Mouse (Mus musculus): ENCODE data around the gene Tmem41a. TPM values are rescaled to one million over a fixed set of nuclear protein-coding genes. Genes with fewer than 3 reads are reported as not detected.
"Not testable (repeated sequence)": the region's sequence is repeated elsewhere in the genome, so short reads cannot be mapped to it uniquely, and the experiment has no call there.

Tmem41a gene
- 31.2 and 39.4 TPM in 2 replicates for polyA plus RNA-seq (2014; fragmentation: Nextera tagmentation; extraction: Ambion mirVana)

DNA sequence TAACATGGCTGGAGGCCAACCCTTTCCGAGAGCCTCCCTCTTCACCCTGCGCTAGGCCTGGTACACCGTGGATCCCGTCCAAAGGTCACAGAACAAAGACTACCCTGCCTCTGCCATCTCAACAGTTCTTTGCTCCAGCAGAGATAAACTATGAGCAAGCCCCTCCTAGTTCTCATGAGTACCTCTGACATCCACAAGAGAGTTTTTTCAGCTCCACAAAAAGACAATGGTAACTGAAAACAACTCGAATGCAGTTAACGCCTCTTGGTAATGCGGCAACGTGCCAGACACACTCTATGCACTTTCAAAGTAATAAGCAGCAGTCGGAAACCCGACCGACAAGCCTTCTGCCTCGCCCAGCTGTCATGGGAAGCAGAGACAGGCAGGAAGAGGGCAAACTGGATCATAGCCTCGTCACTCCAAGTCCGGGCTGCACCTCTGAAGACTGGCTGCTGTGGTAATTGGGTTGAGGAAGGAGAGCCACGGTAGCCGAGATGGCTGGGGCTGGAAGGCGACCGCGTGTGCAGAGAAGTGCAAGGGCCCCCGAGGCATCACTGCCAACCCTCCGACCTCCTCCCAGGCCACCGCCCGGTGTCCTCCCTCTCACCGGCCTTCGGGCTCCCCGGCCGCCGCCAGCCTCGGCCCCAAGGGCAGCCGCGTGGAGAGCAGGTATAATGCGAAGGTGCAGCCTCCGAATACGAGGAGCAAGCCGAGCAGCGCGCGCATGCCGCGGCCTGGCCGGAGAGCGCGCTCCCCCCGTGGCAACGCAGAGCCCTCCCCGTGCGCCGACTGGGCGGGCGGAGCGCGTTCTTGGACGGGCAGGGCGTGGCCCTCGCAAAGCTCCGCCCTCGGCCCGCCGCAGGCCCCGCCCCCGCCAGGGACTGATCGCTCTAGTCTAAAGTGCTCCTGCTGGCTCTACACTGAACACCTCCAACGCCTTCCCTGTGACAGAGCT, at the start of gene Tmem41a:
Gene Tmem41a (minus strand): TSS at position 792 of the 955 bp plus-strand sequence.
- H3K4me3 ChIP-seq (ENCODE audit: low read depth, low read length) = peak within 1 kb of the TSS; percentile 73
- peak; percentile 94 for ATAC-seq (replicated peaks; ENCODE audit: insufficient number of reproducible peaks, low FRiP score, low TSS enrichment)
- no peaks in the 10 kb centered on the region for H3K36me3 ChIP-seq (ENCODE audit: control insufficient read depth, insufficient read depth, low read length)
- 1% methylated on average over 63 of the region's 63 CpGs for WGBS (ENCODE audit: insufficient replicate concordance)
- peak within 1 kb of the TSS; percentile 81 for H3K9ac ChIP-seq (ENCODE audit: low read depth, low read length)
- peak within 1 kb of the TSS; percentile 62; the same call in 1 of the 2 replicates for H3K27ac ChIP-seq (ENCODE audit: low read depth, low read length)
- no peaks in the 10 kb centered on the region; the same call in 1 of the 2 replicates for H3K4me1 ChIP-seq (ENCODE audit: control insufficient read depth, insufficient read depth, low read length)
- H3K4me2 ChIP-seq = peak within 1 kb of the TSS; percentile 95
- H3K9me3 ChIP-seq (replicated peaks; ENCODE audit: control insufficient read depth, low read length) = no peaks in the 10 kb centered on the region
- H3K27me3 ChIP-seq (ENCODE audit: control insufficient read depth, insufficient read depth, low read length) = no peaks in the 10 kb centered on the region

GRCm38 (mm10) chr16:21996402-21996801, 49.0 kb upstream of the Tmem41a start:
- H3K4me2 ChIP-seq = peak overlapping the region; percentile 34; the same call in 1 of the 2 replicates

DNA sequence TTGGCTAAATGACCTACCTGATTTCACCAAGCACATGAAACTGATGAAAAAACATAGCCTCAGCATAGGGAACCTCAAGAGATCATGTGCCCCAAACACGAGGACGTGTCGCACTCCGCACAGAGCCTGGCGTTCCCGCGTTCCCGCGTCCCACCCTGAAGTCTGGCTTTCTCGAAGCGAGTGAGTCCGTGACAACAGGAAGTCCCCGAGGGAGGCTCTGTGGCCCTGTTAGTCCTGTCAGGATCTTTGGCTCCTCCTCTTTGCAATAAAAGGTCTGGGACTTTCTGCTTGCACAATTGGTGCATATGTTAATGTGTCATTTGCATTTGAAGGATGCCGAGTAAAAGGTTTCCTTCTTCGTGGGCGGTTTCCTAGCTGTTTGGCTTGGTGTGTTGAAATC, 48.0 kb upstream of the Tmem41a start, which contains the start of gene Liph:
Gene Liph (minus strand): TSS at position 360 of the 400 bp plus-strand sequence.
- Histone ChIP-seq H3K36me3 (ENCODE audit: control insufficient read depth, insufficient read depth, low read length) (no peaks in the 10 kb centered on the region), H3K4me1 (ENCODE audit: control insufficient read depth, insufficient read depth, low read length) (peaks cover 11% of the 10 kb centered on the region; the same call in 1 of the 2 replicates), H3K4me3 (ENCODE audit: low read depth, low read length) (peak within 1 kb of the TSS; percentile 12; the same call in 1 of the 2 replicates), H3K27me3 (ENCODE audit: control insufficient read depth, insufficient read depth, low read length) (0 out of 2 replicates have a peak, but pooled peaks cover 2% of the 10 kb centered on the region), H3K9me3 (replicated peaks; ENCODE audit: control insufficient read depth, low read length) (no peaks in the 10 kb centered on the region), H3K27ac (ENCODE audit: low read depth, low read length) (peak within 1 kb of the TSS; percentile 70; the same call in 1 of the 2 replicates), H3K4me2 (peak within 1 kb of the TSS; percentile 57), H3K9ac (ENCODE audit: low read depth, low read length) (no peak within 1 kb of the TSS)
- WGBS (ENCODE audit: insufficient replicate concordance) = 19% methylated on average over 16 of the region's 16 CpGs
- 0 out of 2 replicates have a peak, but pooled peaks have one; percentile 55 for ATAC-seq (replicated peaks; ENCODE audit: insufficient number of reproducible peaks, low FRiP score, low TSS enrichment)

More at GRCm38 (mm10) chr16:21996402-21996801, 49.0 kb upstream of the Tmem41a start:
- Histone ChIP-seq H3K27me3 (ENCODE audit: control insufficient read depth, insufficient read depth, low read length) (0 out of 2 replicates have a peak, but pooled peaks cover 2% of the 10 kb centered on the region), H3K27ac (ENCODE audit: low read depth, low read length) (peak overlapping the region; percentile 70; the same call in 1 of the 2 replicates), H3K4me1 (ENCODE audit: control insufficient read depth, insufficient read depth, low read length) (peaks cover 11% of the 10 kb centered on the region; the same call in 1 of the 2 replicates), H3K4me3 (ENCODE audit: low read depth, low read length) (no peak overlapping the region), H3K9ac (ENCODE audit: low read depth, low read length) (no peak overlapping the region), H3K36me3 (ENCODE audit: control insufficient read depth, insufficient read depth, low read length) (no peaks in the 10 kb centered on the region), H3K9me3 (replicated peaks; ENCODE audit: control insufficient read depth, low read length) (no peaks in the 10 kb centered on the region)
- ATAC-seq (replicated peaks; ENCODE audit: insufficient number of reproducible peaks, low FRiP score, low TSS enrichment) = no peak; the same call in 1 of the 2 replicates
- 45% methylated on average over 4 of the region's 4 CpGs for WGBS (ENCODE audit: insufficient replicate concordance)

GRCm38 (mm10) chr16:21991774-21992173, 44.4 kb upstream of the Tmem41a start:
- no peak overlapping the region for H3K4me2 ChIP-seq
- ATAC-seq (replicated peaks; ENCODE audit: insufficient number of reproducible peaks, low FRiP score, low TSS enrichment) = no peak
- no peaks in the 10 kb centered on the region for H3K9me3 ChIP-seq (replicated peaks; ENCODE audit: control insufficient read depth, low read length)
- H3K27ac ChIP-seq (ENCODE audit: low read depth, low read length) = no peak overlapping the region
- H3K4me3 ChIP-seq (ENCODE audit: low read depth, low read length) = no peak overlapping the region
- H3K9ac ChIP-seq (ENCODE audit: low read depth, low read length) = no peak overlapping the region
- WGBS (ENCODE audit: insufficient replicate concordance) = 82% methylated on average over 2 of the region's 2 CpGs
- H3K36me3 ChIP-seq (ENCODE audit: control insufficient read depth, insufficient read depth, low read length) = no peaks in the 10 kb centered on the region
- H3K27me3 ChIP-seq (ENCODE audit: control insufficient read depth, insufficient read depth, low read length) = no peaks in the 10 kb centered on the region
- H3K4me1 ChIP-seq (ENCODE audit: control insufficient read depth, insufficient read depth, low read length) = peaks cover 8% of the 10 kb centered on the region; the same call in 1 of the 2 replicates

GRCm38 (mm10) chr16:21990893-21991292, 43.5 kb upstream of the Tmem41a start:
- H3K4me2 ChIP-seq; H3K4me3 ChIP-seq (ENCODE audit: low read depth, low read length); H3K4me1 ChIP-seq (ENCODE audit: control insufficient read depth, insufficient read depth, low read length); ATAC-seq (replicated peaks; ENCODE audit: insufficient number of reproducible peaks, low FRiP score, low TSS enrichment); H3K27ac ChIP-seq (ENCODE audit: low read depth, low read length); H3K9ac ChIP-seq (ENCODE audit: low read depth, low read length); H3K27me3 ChIP-seq (ENCODE audit: control insufficient read depth, insufficient read depth, low read length); H3K36me3 ChIP-seq (ENCODE audit: control insufficient read depth, insufficient read depth, low read length); H3K9me3 ChIP-seq (replicated peaks; ENCODE audit: control insufficient read depth, low read length): not testable (repeated sequence)

- no peak overlapping the region for H3K4me2 ChIP-seq
- no peaks in the 10 kb centered on the region for H3K4me1 ChIP-seq (ENCODE audit: control insufficient read depth, insufficient read depth, low read length)
- no peak overlapping the region for H3K4me3 ChIP-seq (ENCODE audit: low read depth, low read length)
- no peak overlapping the region for H3K27ac ChIP-seq (ENCODE audit: low read depth, low read length)
- no peak for ATAC-seq (replicated peaks; ENCODE audit: insufficient number of reproducible peaks, low FRiP score, low TSS enrichment)
- WGBS (ENCODE audit: insufficient replicate concordance) = 59% methylated on average over 5 of the region's 5 CpGs
- no peaks in the 10 kb centered on the region for H3K36me3 ChIP-seq (ENCODE audit: control insufficient read depth, insufficient read depth, low read length)
- no peaks in the 10 kb centered on the region for H3K27me3 ChIP-seq (ENCODE audit: control insufficient read depth, insufficient read depth, low read length)
- H3K9me3 ChIP-seq (replicated peaks; ENCODE audit: control insufficient read depth, low read length) = no peaks in the 10 kb centered on the region
- no peak overlapping the region for H3K9ac ChIP-seq (ENCODE audit: low read depth, low read length)
Observed at GRCm38 (mm10) chr16:21987956-21988355, 40.6 kb upstream of the Tmem41a start.

- Histone ChIP-seq H3K9ac (ENCODE audit: low read depth, low read length) (no peak overlapping the region), H3K4me2 (no peak overlapping the region), H3K9me3 (replicated peaks; ENCODE audit: control insufficient read depth, low read length) (0 out of 2 replicates have a peak, but pooled peaks cover 3% of the 10 kb centered on the region), H3K27me3 (ENCODE audit: control insufficient read depth, insufficient read depth, low read length) (no peaks in the 10 kb centered on the region), H3K4me3 (ENCODE audit: low read depth, low read length) (no peak overlapping the region), H3K27ac (ENCODE audit: low read depth, low read length) (no peak overlapping the region), H3K4me1 (ENCODE audit: control insufficient read depth, insufficient read depth, low read length) (no peaks in the 10 kb centered on the region), H3K36me3 (ENCODE audit: control insufficient read depth, insufficient read depth, low read length) (no peaks in the 10 kb centered on the region)
- 54% methylated on average over 3 of the region's 3 CpGs for WGBS (ENCODE audit: insufficient replicate concordance)
- no peak for ATAC-seq (replicated peaks; ENCODE audit: insufficient number of reproducible peaks, low FRiP score, low TSS enrichment)
Observed at GRCm38 (mm10) chr16:21986191-21986590, 38.8 kb upstream of the Tmem41a start.

DNA sequence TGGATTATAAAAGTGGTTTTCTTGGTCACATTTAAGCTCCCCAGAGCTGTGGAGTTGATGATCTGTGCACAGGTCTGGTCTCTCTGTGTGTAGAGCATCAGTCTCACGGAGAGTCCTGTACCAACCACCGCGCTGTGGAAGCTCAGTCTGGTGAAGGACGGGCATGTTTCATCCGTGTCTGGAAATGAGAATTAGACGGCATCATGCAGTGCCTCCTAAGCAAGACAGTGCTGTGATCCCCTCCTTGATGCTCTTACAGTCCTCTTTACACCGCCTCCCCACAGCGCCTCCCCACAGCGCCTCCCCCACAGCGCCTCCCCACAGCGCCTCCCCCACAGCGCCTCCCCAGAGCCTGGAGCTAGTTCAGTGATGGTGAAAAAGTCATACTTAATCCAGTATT, 36.7 kb upstream of the Tmem41a start:
- WGBS (ENCODE audit: insufficient replicate concordance) = 71% methylated on average over 12 of the region's 12 CpGs
- no peak for ATAC-seq (replicated peaks; ENCODE audit: insufficient number of reproducible peaks, low FRiP score, low TSS enrichment)

More for the DNA sequence above, 36.7 kb upstream of the Tmem41a start:
- no peak overlapping the region for H3K4me2 ChIP-seq
- no peak overlapping the region for H3K27ac ChIP-seq (ENCODE audit: low read depth, low read length)
- H3K9ac ChIP-seq (ENCODE audit: low read depth, low read length) = no peak overlapping the region
- no peaks in the 10 kb centered on the region for H3K4me1 ChIP-seq (ENCODE audit: control insufficient read depth, insufficient read depth, low read length)
- 0 out of 2 replicates have a peak, but pooled peaks cover 3% of the 10 kb centered on the region for H3K9me3 ChIP-seq (replicated peaks; ENCODE audit: control insufficient read depth, low read length)
- H3K27me3 ChIP-seq (ENCODE audit: control insufficient read depth, insufficient read depth, low read length) = no peaks in the 10 kb centered on the region
- no peaks in the 10 kb centered on the region for H3K36me3 ChIP-seq (ENCODE audit: control insufficient read depth, insufficient read depth, low read length)
- H3K4me3 ChIP-seq (ENCODE audit: low read depth, low read length) = no peak overlapping the region

Measured in heart, embryonic 11.5 days (tissue).